Mouse (Mus musculus): Measurements from ENCODE around the gene Tpmt. TPM values are rescaled to one million over a fixed set of nuclear protein-coding genes. Genes with fewer than 3 reads are reported as not detected.

Gene Tpmt
- total and polyA plus RNA-seq, 3 experiments = 1.6 to 3.6 (median 3.1) TPM

DNA sequence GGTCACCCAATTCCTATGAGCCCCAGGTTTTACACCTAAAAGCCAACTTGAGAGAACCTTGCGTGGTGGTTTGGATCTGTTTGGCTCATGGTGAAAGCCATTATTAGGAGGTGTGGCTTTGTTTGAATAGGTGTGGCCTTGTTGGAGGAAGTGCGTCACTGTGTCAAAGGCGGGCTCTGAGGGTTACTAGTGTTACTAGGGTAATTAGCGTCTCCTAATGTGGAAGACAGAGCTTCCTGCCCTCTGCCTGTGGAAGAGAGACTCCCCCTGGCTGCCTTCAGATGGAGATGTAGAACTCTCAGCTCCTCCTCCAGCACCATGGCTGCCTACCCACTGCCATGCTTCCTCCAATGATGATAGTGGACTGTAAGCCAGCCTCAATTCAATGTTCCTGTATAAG lies 42.9 kb downstream of the Tpmt start:
- Histone ChIP-seq H3K4me3 (replicated peaks in 1 of 3; ENCODE audit: low read depth in 2 of 3, low read length in 2 of 3, poor library complexity in 1 of 3) (no peak overlapping the region), H3K4me1 (ENCODE audit: control insufficient read depth in 1 of 2, insufficient read depth in 2 of 2) (peaks cover 0 to 9% of the 10 kb centered on the region in 2 experiments; a peak in 3 of 4 replicates), H3K27me3 (replicated peaks) (no peaks in the 10 kb centered on the region), H3K4me2 (ENCODE audit: insufficient read depth, low read depth, poor library complexity, severe bottlenecking) (no peak overlapping the region), H3K9ac (ENCODE audit: insufficient read depth, low read depth) (no peak overlapping the region), H3K79me2 (replicated peaks; ENCODE audit: control insufficient read depth, extremely low read depth, insufficient read depth, poor library complexity, severe bottlenecking) (no peaks in the 10 kb centered on the region), H3K27ac (ENCODE audit: insufficient read depth, low read depth) (no peak overlapping the region), H3K9me3 (replicated peaks; ENCODE audit: low read length) (no peaks in the 10 kb centered on the region), H3K36me3 (replicated peaks in 1 of 2; ENCODE audit: control insufficient read depth in 1 of 2, insufficient read depth in 1 of 2, low read length in 1 of 2) (no peaks in the 10 kb centered on the region)
- no peak for TF ChIP-seq MAZ (IDR thresholded peaks at IDR 0.05; ENCODE audit: low read depth, low read length)
- no peak for TF ChIP-seq MAX (IDR thresholded peaks at IDR 0.05; ENCODE audit: low read length)
- no peak for TF ChIP-seq CHD2 (IDR thresholded peaks at IDR 0.05; ENCODE audit: low read length)
- no peak for TF ChIP-seq CHD1 (IDR thresholded peaks at IDR 0.05; ENCODE audit: low read depth, low read length)
- TF ChIP-seq SMC3 (IDR thresholded peaks at IDR 0.05; ENCODE audit: low read depth, low read length) = no peak
- no peak for TF ChIP-seq MAFK (IDR thresholded peaks at IDR 0.05; ENCODE audit: insufficient replicate concordance, low read length)
- TF ChIP-seq JUND (conservative IDR thresholded peaks at IDR 0.05; ENCODE audit: low read depth, low read length) = no peak
- no peak for TF ChIP-seq MEF2A (IDR thresholded peaks at IDR 0.05; ENCODE audit: borderline replicate concordance, low read depth, low read length)
- TF ChIP-seq BHLHE40 (IDR thresholded peaks at IDR 0.05; ENCODE audit: low read depth, low read length) = no peak
- dilution Hi-C loops (cut with MboI; ENCODE audit: extremely low pct_ligation_motif_present, extremely low pct_unique_long_range_greater_than_20kb, low sequenced_read_pairs) = no loop called here
- in situ Hi-C loops (cut with MboI; ENCODE audit: low pct_ligation_motif_present, low pct_unique_long_range_greater_than_20kb, low sequenced_read_pairs) = no loop called here
- DNase-seq (ENCODE audit: extremely low read depth) = no peak

- Histone ChIP-seq H3K36me3 (replicated peaks in 1 of 2; ENCODE audit: control insufficient read depth in 1 of 2, insufficient read depth in 1 of 2, low read length in 1 of 2) (no peaks in the 10 kb centered on the region), H3K27me3 (replicated peaks) (no peaks in the 10 kb centered on the region), H3K4me1 (ENCODE audit: control insufficient read depth in 1 of 2, insufficient read depth in 2 of 2) (peaks cover 0 to 9% of the 10 kb centered on the region in 2 experiments; a peak in 3 of 4 replicates), H3K4me2 (ENCODE audit: insufficient read depth, low read depth, poor library complexity, severe bottlenecking) (no peak overlapping the region), H3K27ac (ENCODE audit: insufficient read depth, low read depth) (no peak overlapping the region), H3K9me3 (replicated peaks; ENCODE audit: low read length) (no peaks in the 10 kb centered on the region), H3K9ac (ENCODE audit: insufficient read depth, low read depth) (no peak overlapping the region), H3K79me2 (replicated peaks; ENCODE audit: control insufficient read depth, extremely low read depth, insufficient read depth, poor library complexity, severe bottlenecking) (no peaks in the 10 kb centered on the region), H3K4me3 (replicated peaks in 1 of 3; ENCODE audit: low read depth in 2 of 3, low read length in 2 of 3, poor library complexity in 1 of 3) (no peak overlapping the region)
- in situ Hi-C loops (cut with MboI; ENCODE audit: low pct_ligation_motif_present, low pct_unique_long_range_greater_than_20kb, low sequenced_read_pairs) = no loop called here
- TF ChIP-seq RCOR1 (conservative IDR thresholded peaks at IDR 0.05; ENCODE audit: low read depth, low read length) = no peak
- no peak for TF ChIP-seq ZNF384 (IDR thresholded peaks at IDR 0.05; ENCODE audit: low read depth, low read length)
- TF ChIP-seq ELF1 (IDR thresholded peaks at IDR 0.05; ENCODE audit: low read depth, low read length) = no peak
- TF ChIP-seq MYC (IDR thresholded peaks at IDR 0.05; ENCODE audit: low read depth, low read length) = no peak
- TF ChIP-seq JUN (IDR thresholded peaks at IDR 0.05; ENCODE audit: insufficient read depth, low read depth, low read length) = no peak
- TF ChIP-seq MAZ (IDR thresholded peaks at IDR 0.05; ENCODE audit: low read depth, low read length) = no peak
- dilution Hi-C loops (cut with MboI; ENCODE audit: extremely low pct_ligation_motif_present, extremely low pct_unique_long_range_greater_than_20kb, low sequenced_read_pairs) = no loop called here
- DNase-seq (ENCODE audit: extremely low read depth) = no peak
Measured at GRCm38 (mm10) chr13:46999498-46999897, 45.0 kb downstream of the Tpmt start.

DNA sequence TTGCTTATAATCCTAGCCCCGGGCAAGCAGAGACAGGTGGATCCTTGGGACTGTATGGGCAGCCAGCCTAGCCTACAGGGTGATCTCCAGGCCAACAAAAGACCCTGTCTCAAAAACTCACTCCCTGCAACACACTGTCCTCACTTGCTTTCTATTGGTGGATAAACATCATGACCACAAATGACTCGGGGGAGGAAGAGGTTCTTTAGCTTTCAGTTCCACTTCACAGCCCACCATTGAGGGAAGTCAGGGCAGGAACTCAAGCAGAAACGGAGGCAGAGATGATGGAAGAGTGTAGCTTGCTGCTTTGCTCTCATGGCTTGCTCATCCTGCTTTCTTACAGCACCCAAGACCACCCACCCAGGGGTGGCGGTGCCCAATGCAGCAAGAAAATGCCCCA lies 47.2 kb downstream of the Tpmt start:
- DNase-seq (ENCODE audit: extremely low read depth) = no peak
- TF ChIP-seq ZNF384 (IDR thresholded peaks at IDR 0.05; ENCODE audit: low read depth, low read length) = no peak
- no peak for TF ChIP-seq ZKSCAN1 (IDR thresholded peaks at IDR 0.05; ENCODE audit: borderline replicate concordance, low read depth, low read length)
- Histone ChIP-seq H3K9ac (ENCODE audit: insufficient read depth, low read depth) (no peak overlapping the region), H3K4me1 (ENCODE audit: control insufficient read depth in 1 of 2, insufficient read depth in 2 of 2) (peaks cover 0 to 9% of the 10 kb centered on the region in 2 experiments; a peak in 3 of 4 replicates), H3K9me3 (replicated peaks; ENCODE audit: low read length) (no peaks in the 10 kb centered on the region), H3K4me2 (ENCODE audit: insufficient read depth, low read depth, poor library complexity, severe bottlenecking) (peak overlapping the region; percentile 22; the same call in 1 of the 2 replicates), H3K36me3 (replicated peaks in 1 of 2; ENCODE audit: control insufficient read depth in 1 of 2, insufficient read depth in 1 of 2, low read length in 1 of 2) (no peaks in the 10 kb centered on the region), H3K27me3 (replicated peaks) (no peaks in the 10 kb centered on the region), H3K79me2 (replicated peaks; ENCODE audit: control insufficient read depth, extremely low read depth, insufficient read depth, poor library complexity, severe bottlenecking) (no peaks in the 10 kb centered on the region), H3K4me3 (replicated peaks in 1 of 3; ENCODE audit: low read depth in 2 of 3, low read length in 2 of 3, poor library complexity in 1 of 3) (no peak overlapping the region), H3K27ac (ENCODE audit: insufficient read depth, low read depth) (no peak overlapping the region)
- dilution Hi-C loops (cut with MboI; ENCODE audit: extremely low pct_ligation_motif_present, extremely low pct_unique_long_range_greater_than_20kb, low sequenced_read_pairs) = no loop called here
- in situ Hi-C loops (cut with MboI; ENCODE audit: low pct_ligation_motif_present, low pct_unique_long_range_greater_than_20kb, low sequenced_read_pairs) = no loop called here

All from CH12.LX (cell line).